Mouse (Mus musculus) urinary bladder, adult 2 months (tissue): Measurements from ENCODE around the gene Wdpcp. TPM values are rescaled to one million over a fixed set of nuclear protein-coding genes. Genes with fewer than 3 reads are reported as not detected.

Source experiments
- DNase-seq: peaks from one replicate; pipeline ENCODE4 v3.0.0; 2022; ENCODE audit warnings: low spot score
- polyA plus RNA-seq: library from polyadenylated mRNA; depleted of rRNA; stranded (reverse); fragments of >200 nt; gene quantifications from 2 replicates; pipeline ENCODE4 v1.2.3, GENCODE M21; 2012

Gene Wdpcp
- polyA plus RNA-seq, 1 experiment: 8.5 TPM

DNA sequence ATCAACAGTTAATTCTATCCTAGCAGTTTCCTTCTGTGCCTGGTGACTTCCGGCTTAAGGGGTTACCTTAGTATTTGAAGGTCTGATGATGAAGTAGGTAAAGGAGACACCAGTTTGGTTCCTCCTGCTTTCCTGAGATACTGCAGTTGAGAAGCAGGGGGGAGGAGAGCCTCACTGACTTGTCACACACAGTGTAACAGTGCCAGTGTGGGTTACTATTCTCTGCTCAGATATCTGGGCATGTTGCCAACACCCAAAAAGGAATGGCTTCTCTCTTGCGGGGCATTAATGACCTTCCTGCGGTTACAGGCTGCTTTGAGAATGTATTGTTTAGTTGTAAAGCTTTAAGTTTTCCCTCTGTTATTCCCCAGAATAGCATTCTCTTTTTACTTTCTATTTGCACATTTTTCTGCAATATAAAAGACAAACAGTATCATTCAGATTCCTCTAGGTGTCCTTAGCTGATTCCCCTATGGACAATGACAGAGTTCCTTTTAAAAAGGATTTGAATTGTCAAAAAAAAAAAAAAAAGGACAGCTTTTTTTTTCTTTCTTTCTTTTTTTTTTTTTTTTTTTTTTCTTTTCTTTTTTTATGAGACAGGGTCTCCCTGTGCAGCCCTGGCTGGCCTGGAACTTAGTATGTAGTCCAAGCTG lies 2.5 kb upstream of the Wdpcp start:
- DNase-seq: no peak

DNA sequence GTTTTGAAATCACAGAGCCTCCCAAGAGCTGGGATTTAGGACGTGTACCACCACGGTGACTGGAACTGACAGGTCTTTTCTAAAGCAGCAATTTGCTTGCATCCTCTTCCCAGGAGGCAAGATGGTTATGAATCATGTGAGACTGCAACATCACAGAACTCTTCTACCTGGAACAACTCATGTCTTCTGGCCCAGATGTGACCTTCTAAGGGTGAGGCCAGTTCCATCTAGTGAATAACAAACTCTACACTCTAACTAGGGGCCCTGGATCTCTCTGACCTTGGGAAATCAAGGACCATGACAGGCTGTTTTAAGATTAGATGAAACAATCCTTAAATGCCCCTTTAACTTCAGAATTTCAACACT lies 1.9 kb upstream of the Wdpcp start:
- no peak for DNase-seq

DNA sequence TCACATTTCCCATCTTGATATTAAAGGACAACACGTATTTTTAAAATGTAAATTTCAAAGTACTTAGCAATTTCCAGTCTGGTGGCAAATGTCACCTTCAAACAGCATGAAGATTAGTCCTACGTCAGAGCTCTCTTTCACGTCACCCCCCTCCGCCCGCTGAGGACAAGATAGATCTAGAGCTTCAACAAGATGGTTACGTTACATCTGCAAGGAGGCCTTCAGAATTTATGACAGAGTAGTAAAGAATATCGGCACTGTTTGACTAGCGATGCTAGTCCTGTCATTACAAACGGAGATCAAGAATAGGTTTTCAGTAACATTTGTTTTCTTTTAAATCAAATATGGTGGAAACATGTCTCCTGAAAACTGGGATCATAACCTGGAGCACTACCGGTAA lies 1.1 kb upstream of the Wdpcp start:
- no peak for DNase-seq

DNA sequence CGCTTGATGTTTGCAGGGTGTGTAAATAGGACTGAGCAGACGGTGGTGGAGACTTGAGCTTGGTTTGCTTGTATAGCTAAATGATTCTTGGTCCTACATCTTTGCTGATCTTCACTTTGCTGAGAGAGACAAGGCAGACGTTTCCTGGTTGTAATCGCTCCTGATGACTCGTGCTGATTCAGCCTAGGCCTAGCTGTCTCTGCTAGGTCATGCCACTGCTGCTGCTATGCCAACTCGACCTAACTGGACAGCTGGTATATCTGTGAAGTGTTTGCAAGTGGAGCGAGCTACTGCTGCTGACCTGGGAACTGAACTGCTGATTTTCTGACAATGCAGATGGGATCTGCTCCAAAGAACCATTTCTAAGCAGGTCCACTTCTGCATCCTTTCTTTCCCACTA lies 9.4 kb downstream of the Wdpcp start:
- DNase-seq: no peak

DNA sequence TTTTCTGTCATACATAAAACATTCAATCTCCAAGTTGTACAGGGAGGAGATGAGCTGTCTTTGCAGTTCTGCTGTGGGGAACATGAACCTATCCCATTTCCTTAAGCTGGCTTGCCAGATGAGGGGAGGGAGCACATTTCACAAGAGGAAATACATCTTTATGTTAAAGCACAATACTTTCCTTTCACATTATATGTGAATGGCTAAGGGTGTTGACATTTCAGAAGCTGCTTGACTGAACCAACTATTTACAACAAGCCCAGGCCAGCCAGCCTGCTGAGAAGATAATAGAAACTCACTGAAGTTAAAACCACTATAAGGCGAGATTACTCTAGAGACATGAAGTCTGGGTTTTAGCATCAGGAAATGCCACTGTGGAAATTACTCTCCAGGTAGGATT lies 11.3 kb downstream of the Wdpcp start:
- no peak for DNase-seq

DNA sequence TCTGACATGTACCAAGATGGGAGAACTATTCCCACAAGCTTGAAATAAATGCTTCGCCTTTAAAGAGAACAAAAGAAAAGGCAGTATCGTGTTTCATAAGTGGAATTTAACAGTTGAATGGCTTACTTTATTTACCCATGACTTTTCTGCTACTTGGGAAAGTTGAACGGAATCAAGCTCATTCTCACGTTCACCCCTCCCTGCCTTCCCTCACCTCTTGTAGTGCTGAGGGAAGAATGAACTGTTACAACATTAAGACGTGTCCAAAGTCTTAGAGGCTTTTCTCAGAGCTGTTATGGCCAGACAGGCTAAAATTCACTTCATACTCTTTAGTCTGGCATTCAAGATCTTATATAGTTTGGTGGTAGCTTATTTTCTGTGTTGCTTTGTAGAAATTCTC lies 30.5 kb downstream of the Wdpcp start:
- no peak for DNase-seq

DNA sequence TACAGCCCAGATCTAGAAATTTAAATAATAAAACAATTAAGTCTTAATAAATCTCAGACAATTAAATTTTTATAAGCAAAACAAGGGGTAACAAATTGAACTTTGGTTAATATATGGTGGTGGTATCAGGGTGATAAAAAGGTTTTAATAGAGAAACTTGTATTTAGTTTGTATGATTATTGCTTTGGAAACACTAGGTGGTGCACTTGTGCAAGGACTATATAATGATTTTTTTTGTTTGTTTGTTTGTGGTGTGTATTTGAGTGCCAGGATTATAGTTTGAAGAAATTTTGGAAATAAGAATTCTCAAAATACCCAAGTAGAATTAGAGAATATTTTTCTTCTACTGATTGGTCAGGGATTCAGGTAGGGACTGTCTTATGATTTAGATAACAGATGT lies 43.9 kb downstream of the Wdpcp start:
- no peak for DNase-seq

DNA sequence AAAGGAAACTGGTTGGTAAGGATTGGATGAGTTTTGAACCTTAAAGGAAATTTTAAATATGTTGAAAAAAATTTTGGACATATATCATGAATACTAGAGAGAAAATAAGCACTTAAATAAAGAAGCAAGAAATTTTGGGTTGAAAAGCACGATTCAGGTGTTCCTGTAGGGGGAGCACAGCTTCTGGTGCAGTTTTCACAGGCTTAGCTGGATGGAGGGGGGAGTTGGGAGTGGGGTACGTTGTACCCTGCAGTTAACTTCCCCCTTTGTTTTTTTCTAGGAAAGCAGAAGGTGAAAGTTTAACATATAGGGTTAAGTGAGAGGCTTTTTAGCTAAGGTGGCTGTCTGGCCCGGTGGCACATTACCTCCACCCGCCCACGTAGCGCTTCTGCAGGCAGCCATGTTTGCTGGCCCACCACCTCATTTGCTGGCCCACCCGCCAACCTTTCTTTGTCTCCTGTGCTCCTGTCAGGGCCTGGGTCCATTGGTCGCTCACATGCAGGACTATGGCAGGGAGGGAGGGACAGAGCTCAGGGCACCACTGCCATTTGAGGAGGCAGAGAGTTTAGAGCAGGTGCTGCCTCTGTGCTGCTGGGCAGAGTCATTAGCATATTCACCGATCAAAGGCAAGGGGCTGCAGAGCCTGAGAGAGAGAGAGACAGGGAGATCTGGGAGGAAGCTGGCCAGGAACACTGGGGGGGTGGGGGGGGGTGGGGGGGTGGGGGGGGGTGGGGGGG lies 62.3 kb downstream of the Wdpcp start:
- DNase-seq: no peak

DNA sequence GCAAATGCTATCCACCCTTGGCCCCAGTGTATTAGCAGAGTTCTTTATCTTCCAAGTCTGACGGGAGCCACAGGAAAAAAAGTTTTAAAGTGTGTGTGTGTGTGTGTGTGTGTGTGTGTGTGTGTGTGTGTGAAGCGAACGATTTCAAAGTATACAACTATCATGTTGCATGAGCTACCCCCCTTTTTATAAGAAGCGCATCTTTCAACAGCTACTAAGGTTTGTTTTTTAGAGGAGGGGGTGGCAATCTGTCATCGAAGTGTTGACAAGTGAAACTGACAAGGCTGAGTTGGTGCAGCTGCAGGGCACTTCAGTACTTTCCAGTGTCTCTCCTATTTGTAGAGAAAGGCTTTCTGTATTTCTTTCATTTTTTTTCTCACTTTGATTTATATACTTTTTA lies 66.3 kb downstream of the Wdpcp start:
- no peak for DNase-seq

DNA sequence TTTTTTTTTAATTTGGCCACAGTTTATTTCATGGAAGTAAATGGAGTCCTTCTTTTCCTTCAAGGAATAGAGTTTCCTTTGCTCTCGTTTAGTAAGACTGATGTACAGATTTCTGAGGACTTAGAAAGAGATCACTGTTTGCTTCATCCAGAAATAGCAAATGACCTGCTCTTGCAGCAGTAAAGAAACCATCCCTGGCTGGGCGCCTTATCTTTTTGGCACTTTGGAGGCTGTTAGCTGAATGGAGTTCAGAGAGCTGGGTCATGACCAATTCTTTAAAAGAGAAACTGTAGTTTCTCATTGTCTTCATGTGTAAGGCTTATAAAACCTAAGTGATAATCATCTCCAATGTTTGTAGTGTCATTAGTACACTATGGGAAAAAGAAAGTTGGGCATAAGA lies 67.5 kb downstream of the Wdpcp start:
- no peak for DNase-seq

DNA sequence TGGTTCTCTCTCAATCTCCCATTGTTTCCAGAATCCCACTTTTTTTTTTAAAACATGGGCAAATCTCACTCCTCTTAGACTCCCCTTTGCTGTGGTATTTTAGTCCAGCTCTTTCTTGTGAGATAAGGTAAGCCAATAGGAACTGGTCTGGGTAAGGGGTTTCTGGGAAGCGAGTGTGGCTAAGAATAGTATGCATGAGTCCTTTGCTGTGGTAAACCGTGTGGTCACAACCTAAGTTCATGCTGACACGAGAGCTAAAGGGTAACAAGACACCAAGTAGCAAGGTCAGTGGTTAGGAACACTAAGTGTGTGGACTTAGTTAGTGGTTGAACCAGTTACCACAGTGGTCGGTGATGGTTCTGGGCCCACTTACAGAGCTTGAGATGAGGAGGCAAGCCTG lies 72.2 kb downstream of the Wdpcp start:
- DNase-seq: no peak

DNA sequence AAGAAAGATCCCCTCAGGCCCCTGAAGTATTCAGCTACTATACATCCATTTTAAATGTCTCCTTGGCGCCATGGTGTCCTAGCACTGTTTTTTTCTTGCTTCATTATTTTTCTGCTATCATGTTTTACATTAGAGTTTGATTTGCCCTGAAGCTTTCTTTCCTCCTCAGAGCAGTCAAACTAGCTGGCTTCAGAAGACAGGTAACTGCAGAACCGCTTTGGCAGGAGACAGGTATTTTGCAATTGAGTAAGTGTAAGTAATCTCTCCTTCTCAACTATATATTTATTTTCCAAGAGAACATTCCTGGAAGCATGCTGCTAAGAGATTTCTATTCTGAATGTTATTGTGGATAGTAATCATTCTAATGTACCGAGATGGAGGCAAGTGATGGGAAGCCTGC lies 74.1 kb downstream of the Wdpcp start:
- no peak for DNase-seq

DNA sequence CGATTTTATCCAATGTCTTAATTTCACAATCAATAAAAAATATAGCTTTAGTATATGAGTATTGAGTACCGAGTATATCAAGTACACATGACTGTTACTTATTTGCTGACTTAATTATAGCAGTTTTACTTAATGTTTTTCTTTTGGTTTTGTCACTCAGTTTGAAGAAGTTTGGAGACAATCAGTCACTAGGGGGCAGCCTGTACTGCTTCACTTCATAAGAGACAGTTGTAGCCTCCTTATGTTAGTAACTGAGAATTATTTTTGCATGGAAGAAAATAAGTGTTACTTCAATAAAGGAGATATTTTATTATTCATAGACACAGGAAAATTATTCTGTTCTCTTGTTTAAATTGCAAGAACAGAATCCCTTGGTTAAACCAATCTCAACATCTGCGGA lies 87.0 kb downstream of the Wdpcp start:
- DNase-seq: no peak

DNA sequence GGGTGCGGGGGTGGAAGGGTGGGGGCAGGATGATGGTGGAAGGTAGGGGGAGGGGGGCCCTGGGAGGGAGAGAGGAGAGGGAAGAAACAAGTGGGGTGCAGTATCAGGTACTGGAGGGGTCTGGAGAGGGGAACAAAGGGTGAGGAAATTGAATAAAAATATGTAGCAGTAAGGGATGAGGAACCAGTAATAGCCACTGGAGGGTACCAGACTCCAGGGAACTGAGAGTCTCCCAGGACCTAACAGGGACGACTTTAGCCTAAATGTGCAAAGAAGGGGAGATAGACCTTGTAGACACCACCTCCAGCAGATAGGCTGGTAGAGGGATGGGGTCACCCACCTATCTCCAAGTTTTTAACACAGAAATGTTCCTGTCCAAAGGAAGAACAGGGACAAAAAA lies 105.0 kb downstream of the Wdpcp start:
- DNase-seq: no peak

DNA sequence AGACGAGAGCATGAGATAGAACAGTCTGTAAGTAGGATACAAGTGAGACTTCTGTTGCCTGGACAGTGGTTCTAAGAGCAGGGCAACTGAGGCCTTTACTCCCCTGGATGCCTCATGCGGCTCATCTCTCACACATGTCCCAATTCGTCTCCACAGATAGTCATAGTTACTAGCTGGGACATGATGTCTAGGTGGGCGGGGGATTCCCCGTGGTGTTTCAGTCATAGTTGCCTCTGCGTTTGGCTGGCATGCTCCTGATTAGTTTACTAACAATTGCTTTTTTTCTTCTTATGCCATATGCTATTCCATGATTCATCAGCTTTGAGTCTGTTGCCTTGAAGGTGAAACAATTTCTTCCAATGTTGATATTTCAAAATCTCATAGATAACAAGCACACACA lies 116.4 kb downstream of the Wdpcp start:
- DNase-seq: no peak

DNA sequence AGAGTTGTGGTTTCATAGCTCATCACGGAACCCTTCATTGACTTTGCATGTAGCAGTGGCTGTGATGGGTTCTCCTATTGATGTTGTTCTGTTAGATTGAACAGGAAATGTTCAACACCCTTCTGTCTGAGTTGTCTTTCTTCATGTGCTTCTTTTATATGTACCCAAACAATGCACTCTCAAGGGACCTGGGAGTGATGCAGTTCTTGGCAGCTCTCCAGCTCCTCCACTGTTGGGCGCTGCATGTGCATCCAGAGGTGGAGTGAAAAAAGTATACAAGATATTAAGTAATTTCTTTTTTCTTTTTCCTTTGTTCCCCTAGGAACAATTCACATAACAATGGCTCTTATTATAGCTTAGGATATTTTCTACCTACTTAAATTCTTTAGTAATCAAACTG lies 118.7 kb downstream of the Wdpcp start:
- no peak for DNase-seq

DNA sequence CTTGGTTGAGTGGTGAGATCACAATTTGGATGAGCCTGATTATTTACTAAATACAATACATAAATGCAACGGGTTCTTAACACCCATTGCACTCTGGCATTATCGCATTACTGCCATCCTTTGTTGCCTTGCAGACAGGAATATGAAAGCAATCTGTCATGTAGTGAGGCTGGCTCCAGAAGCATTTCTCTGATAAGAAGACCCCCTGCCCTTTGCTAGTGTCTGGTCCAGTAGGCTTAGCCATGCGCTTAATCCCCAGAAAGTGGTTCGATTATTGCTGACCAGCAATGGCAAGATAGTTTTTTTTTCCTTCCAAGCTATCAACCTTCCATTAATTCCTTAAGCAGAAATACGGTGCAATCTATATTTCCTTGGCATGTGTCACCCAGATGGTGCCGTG lies 122.1 kb downstream of the Wdpcp start:
- no peak for DNase-seq

DNA sequence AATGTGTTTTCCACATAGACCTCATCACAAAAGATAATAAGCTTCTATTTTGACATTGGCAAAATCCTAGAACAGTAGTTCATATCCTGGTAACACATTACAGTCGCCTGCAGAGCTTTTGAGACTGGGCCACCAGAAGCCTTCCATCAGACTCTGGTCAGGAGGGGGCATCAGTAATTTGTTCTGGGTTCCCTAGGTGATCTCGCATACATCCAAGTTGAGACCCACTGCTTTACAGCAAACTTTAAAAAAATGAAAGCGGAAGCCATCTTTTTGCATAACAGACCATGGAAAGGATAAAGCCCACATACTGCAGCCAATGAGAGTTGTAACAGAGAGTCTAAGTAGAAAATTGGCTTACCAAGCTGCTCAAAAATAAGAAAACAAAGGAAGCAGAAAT lies 125.6 kb downstream of the Wdpcp start:
- DNase-seq: no peak

DNA sequence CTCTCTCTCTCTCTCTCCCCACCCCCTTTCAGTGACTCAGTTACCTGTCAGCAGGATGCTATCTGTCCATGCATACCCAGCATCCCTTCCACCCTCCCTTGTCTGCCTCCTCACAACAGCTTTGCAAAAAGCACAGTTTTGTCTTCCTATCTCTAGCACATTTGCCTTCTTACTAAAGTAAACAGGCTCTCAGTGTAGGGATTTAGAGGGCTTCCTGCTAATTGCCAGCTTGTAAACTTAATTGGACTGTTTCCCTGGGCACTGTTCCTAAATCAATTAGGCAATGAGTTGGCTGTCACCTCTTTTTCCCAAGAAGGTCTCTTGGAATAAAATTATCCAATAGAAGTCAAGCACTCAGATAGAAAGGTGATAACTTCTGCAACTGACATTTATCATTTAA lies 141.5 kb downstream of the Wdpcp start:
- DNase-seq: no peak

DNA sequence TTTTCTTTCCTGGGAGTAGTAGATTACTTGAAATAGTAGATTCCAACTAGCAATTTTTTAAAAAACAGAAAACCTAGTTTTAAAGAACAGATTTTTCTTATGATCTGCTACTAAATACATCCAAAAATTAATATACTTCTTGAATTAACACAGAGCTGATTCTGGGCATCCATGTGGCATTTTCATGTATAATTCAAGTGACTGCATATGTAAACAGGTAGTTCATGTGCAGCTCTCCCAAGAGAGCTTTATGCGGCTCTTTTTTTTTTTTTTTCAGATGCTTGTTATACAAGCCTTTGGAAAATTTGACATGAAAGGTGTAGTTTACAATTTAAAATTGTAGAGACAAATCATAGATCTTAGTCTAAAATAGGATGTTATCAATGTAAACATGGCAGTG lies 142.0 kb downstream of the Wdpcp start:
- no peak for DNase-seq

DNA sequence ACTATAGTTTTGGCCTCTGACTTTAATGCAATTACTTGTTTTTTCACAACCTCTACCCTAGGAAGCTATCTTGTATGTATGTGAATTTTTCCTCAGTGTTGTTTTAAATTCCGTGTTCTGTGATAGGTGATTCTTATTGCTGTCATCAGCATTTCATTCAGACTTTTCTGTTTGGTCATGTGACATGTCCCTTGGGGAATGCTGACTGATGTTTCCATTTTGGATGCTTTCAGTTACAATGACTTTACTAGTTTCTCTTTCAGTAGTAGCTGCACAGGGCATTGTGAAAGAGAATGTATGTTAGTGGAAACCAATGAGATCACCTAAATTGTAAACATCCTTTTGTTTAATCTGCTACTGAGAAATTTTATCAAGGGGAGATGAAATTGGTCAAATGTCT lies 154.3 kb downstream of the Wdpcp start:
- no peak for DNase-seq

DNA sequence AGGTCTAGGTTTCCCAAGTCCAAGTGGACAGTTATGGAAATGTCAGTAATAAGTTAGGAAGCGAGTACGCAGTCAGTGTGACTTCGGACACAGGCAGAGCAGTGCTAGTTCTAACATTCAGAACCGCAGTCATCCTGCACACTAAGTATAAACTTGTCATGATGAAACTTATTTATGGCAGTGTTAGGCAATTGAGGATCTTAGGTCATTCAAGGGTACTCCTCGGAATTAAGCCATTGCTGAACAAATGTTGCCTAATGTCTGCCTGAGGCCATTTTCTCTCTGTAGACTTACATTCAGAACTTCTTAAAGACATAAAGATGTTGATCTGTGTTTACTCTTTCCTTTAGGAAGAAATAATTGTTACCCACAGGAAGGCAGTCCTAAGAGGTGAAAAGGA lies 157.0 kb downstream of the Wdpcp start:
- no peak for DNase-seq

DNA sequence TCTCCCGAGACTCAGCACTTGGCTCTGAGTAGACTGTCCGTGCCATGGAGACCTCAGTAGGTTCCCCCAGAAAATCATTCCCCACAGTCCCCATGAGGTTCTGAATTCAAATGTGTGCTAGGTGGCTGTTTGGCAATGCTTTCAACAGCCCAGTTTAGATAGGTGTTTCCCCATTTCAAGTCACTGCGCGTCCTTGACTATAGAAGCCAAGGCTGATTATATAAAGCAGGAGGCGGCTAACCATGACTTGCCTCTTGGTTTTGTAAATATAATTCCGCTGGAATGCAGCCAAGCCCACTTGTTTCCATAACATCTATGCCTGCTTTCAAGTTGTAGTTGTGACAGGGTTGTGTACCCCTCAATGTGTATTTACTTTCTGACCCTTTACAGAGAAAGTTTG lies 157.9 kb downstream of the Wdpcp start:
- no peak for DNase-seq

DNA sequence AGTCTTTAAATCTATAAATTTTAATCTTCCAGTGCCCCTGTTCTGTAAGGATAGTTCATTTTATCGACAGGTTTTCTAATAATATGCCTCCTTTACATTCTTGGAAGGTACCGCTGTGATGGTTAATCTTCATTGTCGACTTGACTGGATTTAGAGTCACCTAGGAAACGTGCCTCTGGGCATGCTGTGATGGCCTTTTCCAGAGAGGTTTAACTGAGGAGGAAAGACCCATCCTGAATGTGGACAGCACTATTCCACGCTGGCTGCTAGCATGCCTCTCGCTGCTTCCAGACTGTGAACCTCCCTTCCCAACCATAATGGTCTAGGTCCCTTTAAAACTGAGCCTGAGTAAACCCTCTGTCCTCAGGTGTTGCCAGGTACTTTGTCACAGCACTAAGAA lies 163.2 kb downstream of the Wdpcp start:
- DNase-seq: no peak
